Mouse (Mus musculus) lung, postnatal 0 days (tissue): ENCODE measurements at regions not wholly inside any gene's neighbourhood (a gene's known extent, or its start where the extent isn't known, plus 50 kb on each side); places are given as distances from the start of the nearest gene placed in this dataset.

Source experiments
- CTCF ChIP-seq: IDR thresholded peaks from 2 replicates; pipeline ENCODE4 v1.5.1; 2016; ENCODE audit warnings: antibody characterized with exemption, mild to moderate bottlenecking
- EP300 ChIP-seq: IDR thresholded peaks from 2 replicates; pipeline ENCODE4 v1.6.1; 2016; ENCODE audit warnings: antibody characterized with exemption, mild to moderate bottlenecking, control low read depth

DNA sequence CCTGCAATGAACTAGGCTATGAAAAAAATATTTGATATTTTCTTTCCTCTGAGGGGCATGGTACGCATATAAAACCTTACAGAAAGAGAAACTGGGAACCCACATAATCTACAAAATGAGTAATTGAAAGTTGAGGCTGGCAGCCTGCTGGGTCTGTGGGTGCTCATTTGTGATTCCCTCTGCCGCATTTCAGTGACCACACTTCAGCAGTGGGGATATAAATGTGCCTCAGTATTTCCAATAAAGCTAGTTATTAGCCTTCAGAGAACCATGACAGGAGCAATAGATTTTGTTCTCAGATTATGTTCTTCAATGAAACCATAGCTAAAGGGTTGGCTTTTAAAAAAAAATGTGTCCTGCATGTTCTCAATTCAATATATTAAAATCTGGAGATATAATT lies 828.0 kb upstream of the Adam24 start:
- TF ChIP-seq CTCF (no peak), EP300 (no peak)
